Mouse (Mus musculus): ENCODE measurements around the gene Map1b. TPM values are rescaled to one million over a fixed set of nuclear protein-coding genes. Genes with fewer than 3 reads are reported as not detected.

The Map1b gene
- polyA plus RNA-seq, 1 experiment = 81.3 TPM

GRCm38 (mm10) chr13:99398149-99398701, 118.1 kb downstream of the Map1b start:
- H3K27ac ChIP-seq (ENCODE audit: insufficient read depth, low read length) = 0 out of 2 replicates have a peak overlapping the region, but pooled peaks have one; percentile 4
- TF ChIP-seq POLR2A (IDR thresholded peaks at IDR 0.05; ENCODE audit: low read depth, low read length) = no peak
- TF ChIP-seq CTCF (IDR thresholded peaks at IDR 0.05; ENCODE audit: borderline replicate concordance, insufficient read depth, low read length) = no peak
- H3K4me3 ChIP-seq (ENCODE audit: insufficient read depth, low read length) = no peak overlapping the region
- peaks cover 36% of the 10 kb centered on the region for H3K4me1 ChIP-seq (ENCODE audit: control insufficient read depth, insufficient read depth, low read length)

DNA sequence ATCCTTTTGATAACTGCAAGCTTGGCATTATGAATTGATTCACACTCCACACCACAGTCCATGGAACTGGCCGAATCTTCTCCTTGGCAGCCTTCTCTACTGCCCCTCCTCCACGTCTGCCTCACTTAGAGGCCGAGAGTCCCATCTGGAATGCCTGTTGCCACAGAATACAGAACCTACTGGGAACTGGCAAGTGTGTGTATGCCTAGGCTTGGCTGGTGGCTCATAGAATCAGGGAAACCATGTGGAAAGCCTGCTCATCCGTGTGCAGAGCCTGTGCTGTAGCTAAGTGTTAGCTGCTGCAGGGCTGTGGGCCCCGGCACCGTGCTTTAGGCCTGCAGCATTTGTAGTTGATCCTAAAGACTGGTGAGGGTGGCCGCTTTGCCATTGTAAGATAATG, 119.1 kb downstream of the Map1b start:
- Histone ChIP-seq H3K4me3 (ENCODE audit: insufficient read depth, low read length) (no peak overlapping the region), H3K4me1 (ENCODE audit: control insufficient read depth, insufficient read depth, low read length) (peaks cover 34% of the 10 kb centered on the region), H3K27ac (ENCODE audit: insufficient read depth, low read length) (no peak overlapping the region)
- no peak for TF ChIP-seq CTCF (IDR thresholded peaks at IDR 0.05; ENCODE audit: borderline replicate concordance, insufficient read depth, low read length)
- TF ChIP-seq POLR2A (IDR thresholded peaks at IDR 0.05; ENCODE audit: low read depth, low read length) = no peak

GRCm38 (mm10) chr13:99395531-99395930, 120.8 kb downstream of the Map1b start:
- peak overlapping the region; percentile 82 for H3K27ac ChIP-seq (ENCODE audit: insufficient read depth, low read length)
- H3K4me3 ChIP-seq (ENCODE audit: insufficient read depth, low read length) = no peak overlapping the region
- peaks cover 38% of the 10 kb centered on the region for H3K4me1 ChIP-seq (ENCODE audit: control insufficient read depth, insufficient read depth, low read length)
- no peak for TF ChIP-seq CTCF (IDR thresholded peaks at IDR 0.05; ENCODE audit: borderline replicate concordance, insufficient read depth, low read length)
- no peak for TF ChIP-seq POLR2A (IDR thresholded peaks at IDR 0.05; ENCODE audit: low read depth, low read length)

GRCm38 (mm10) chr13:99394694-99395093, 121.6 kb downstream of the Map1b start:
- Histone ChIP-seq H3K4me1 (ENCODE audit: control insufficient read depth, insufficient read depth, low read length) (peaks cover 38% of the 10 kb centered on the region), H3K4me3 (ENCODE audit: insufficient read depth, low read length) (no peak overlapping the region), H3K27ac (ENCODE audit: insufficient read depth, low read length) (peak overlapping the region; percentile 82)
- TF ChIP-seq POLR2A (IDR thresholded peaks at IDR 0.05; ENCODE audit: low read depth, low read length) = no peak
- no peak for TF ChIP-seq CTCF (IDR thresholded peaks at IDR 0.05; ENCODE audit: borderline replicate concordance, insufficient read depth, low read length)

- Histone ChIP-seq H3K4me3 (ENCODE audit: insufficient read depth, low read length) (no peak overlapping the region), H3K27ac (ENCODE audit: insufficient read depth, low read length) (no peak overlapping the region), H3K4me1 (ENCODE audit: control insufficient read depth, insufficient read depth, low read length) (peaks cover 30% of the 10 kb centered on the region)
- no peak for TF ChIP-seq CTCF (IDR thresholded peaks at IDR 0.05; ENCODE audit: borderline replicate concordance, insufficient read depth, low read length)
- no peak for TF ChIP-seq POLR2A (IDR thresholded peaks at IDR 0.05; ENCODE audit: low read depth, low read length)
Measured at GRCm38 (mm10) chr13:99393128-99393527, 123.2 kb downstream of the Map1b start.

GRCm38 (mm10) chr13:99391417-99391816, 124.9 kb downstream of the Map1b start:
- Histone ChIP-seq H3K27ac (ENCODE audit: insufficient read depth, low read length) (peak overlapping the region; percentile 90), H3K4me3 (ENCODE audit: insufficient read depth, low read length) (no peak overlapping the region), H3K4me1 (ENCODE audit: control insufficient read depth, insufficient read depth, low read length) (peaks cover 20% of the 10 kb centered on the region)
- TF ChIP-seq CTCF (IDR thresholded peaks at IDR 0.05; ENCODE audit: borderline replicate concordance, insufficient read depth, low read length) (no peak), POLR2A (IDR thresholded peaks at IDR 0.05; ENCODE audit: low read depth, low read length) (no peak)

DNA sequence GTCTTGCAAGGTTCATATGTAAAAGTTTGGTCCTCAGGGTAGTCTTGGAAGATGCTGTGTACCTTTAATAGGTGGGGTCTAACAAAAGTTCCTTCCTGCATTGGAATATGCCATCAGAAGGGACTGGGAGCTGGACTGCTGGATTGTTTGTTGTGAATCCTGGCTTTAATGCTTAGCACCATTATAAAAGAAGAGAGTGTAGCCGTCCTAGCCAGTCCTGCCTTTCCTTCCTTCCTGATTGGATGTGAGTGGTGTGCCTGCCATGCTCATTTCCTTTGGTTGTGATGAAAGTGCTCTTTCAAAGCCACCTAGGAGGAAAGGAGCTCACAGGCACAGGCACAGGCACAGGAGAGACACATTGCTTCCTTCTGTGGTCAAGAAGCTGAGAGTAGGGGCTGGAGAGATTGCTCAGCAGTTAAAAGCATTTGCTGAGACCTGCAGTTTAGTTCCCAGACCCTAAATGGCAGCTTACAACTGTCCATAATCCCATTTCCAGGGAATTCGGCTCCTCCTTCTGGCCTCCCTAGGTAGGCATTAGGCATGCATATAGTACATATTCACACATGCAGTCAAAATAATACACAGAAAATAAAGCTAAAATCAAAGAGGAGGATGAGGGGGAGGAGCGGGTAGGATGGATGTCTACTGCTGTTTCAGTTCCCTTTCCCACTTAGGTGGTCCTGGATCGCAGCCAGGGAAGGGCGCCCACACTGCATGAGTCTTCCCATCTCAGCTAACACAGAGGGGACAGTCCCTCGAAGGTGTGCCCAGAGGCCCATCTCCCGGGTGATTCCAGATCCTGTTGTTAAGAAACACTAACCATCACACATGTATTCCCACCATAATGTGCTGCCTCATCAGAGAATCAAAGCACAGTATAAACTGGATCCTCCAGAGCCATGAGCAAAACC, 128.2 kb downstream of the Map1b start:
- no peak overlapping the region for H3K27ac ChIP-seq (ENCODE audit: insufficient read depth, low read length)
- TF ChIP-seq POLR2A (IDR thresholded peaks at IDR 0.05; ENCODE audit: low read depth, low read length) (no peak), CTCF (IDR thresholded peaks at IDR 0.05; ENCODE audit: borderline replicate concordance, insufficient read depth, low read length) (no peak)
- H3K4me1 ChIP-seq (ENCODE audit: control insufficient read depth, insufficient read depth, low read length) = peaks cover 20% of the 10 kb centered on the region
- no peak overlapping the region for H3K4me3 ChIP-seq (ENCODE audit: insufficient read depth, low read length)

- H3K4me3 ChIP-seq (ENCODE audit: insufficient read depth, low read length) = no peak overlapping the region
- peaks cover 16% of the 10 kb centered on the region for H3K4me1 ChIP-seq (ENCODE audit: control insufficient read depth, insufficient read depth, low read length)
- no peak overlapping the region for H3K27ac ChIP-seq (ENCODE audit: insufficient read depth, low read length)
- TF ChIP-seq POLR2A (IDR thresholded peaks at IDR 0.05; ENCODE audit: low read depth, low read length) = no peak
- TF ChIP-seq CTCF (IDR thresholded peaks at IDR 0.05; ENCODE audit: borderline replicate concordance, insufficient read depth, low read length) = no peak
Measured at GRCm38 (mm10) chr13:99386341-99386740, 130.0 kb downstream of the Map1b start.

DNA sequence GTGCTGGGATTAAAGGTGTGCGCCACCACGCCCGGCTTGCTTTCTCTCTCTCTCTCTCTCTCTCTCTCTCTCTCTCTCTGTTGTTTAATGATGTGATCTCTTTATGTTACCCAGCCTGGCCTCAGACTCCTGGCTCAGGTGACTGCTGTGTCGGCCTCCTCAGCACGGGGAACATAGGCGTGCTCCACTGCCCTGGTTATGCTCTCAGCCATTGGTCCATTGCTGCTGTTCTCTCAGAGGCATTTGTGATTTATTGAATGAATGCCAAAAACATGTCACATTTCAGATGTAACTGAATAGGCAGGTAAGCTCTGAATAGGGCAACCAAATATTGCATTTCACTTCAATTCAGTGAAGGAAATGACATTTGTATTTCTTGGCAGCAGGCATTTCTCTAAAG, 130.4 kb downstream of the Map1b start:
- peak overlapping the region; percentile 38; the same call in 1 of the 2 replicates for H3K27ac ChIP-seq (ENCODE audit: insufficient read depth, low read length)
- H3K4me3 ChIP-seq (ENCODE audit: insufficient read depth, low read length) = no peak overlapping the region
- no peak for TF ChIP-seq POLR2A (IDR thresholded peaks at IDR 0.05; ENCODE audit: low read depth, low read length)
- no peak for TF ChIP-seq CTCF (IDR thresholded peaks at IDR 0.05; ENCODE audit: borderline replicate concordance, insufficient read depth, low read length)

More for the DNA sequence above, 130.4 kb downstream of the Map1b start:
- peaks cover 12% of the 10 kb centered on the region for H3K4me1 ChIP-seq (ENCODE audit: control insufficient read depth, insufficient read depth, low read length)

Data from embryonic fibroblast, embryonic 13.5 days (primary cell).